Mouse (Mus musculus) erythroblast, embryonic 14.5 days (primary cell): ENCODE results near the gene Sv2c.

ENCODE experiments used
- GATA1 ChIP-seq: IDR thresholded peaks from 2 replicates; pipeline ENCODE4 v1.6.1; 2012; ENCODE audit warnings: low read length, inconsistent platforms, mixed read lengths
- TAL1 ChIP-seq: IDR thresholded peaks from 3 replicates; pipeline ENCODE4 v1.6.1; 2012; ENCODE audit warnings: low read length, inconsistent platforms, mixed read lengths

- TF ChIP-seq TAL1 (no peak), GATA1 (no peak)
Observed at GRCm38 (mm10) chr13:96110767-96111166, 21.6 kb downstream of the Sv2c start.
